ENCODE assay signal across 26 mouse cellular contexts in genomic region chr2:114135777-114136176, GRCm38 (mm10). TPM values are rescaled to one million over a fixed set of nuclear protein-coding genes. Genes with fewer than 3 reads are reported as not detected.
DNase-seq lines count a peak whose midpoint lies in the region; ATAC-seq and TF ChIP-seq lines count a peak whose summit lies in the region.
"Had no signal": no experiment of that assay in that cellular context is flagged by ENCODE, and none has a peak within 500 bp of the region (broad histone marks: within the 10 kb centered on the region; RNA-seq: fewer than 3 reads in every experiment).

No protein-coding gene starts in this region.

- TF ChIP-seq CTCF in hindbrain, postnatal 0 days (IDR thresholded peaks at IDR 0.05; ENCODE audit: low read depth): no peak

- no peaks in the 10 kb centered on the region for H3K9me3 ChIP-seq in embryonic facial prominence, embryonic 14.5 days (ENCODE audit: control insufficient read depth, low read length)
- H3K9me3 ChIP-seq in embryonic facial prominence, embryonic 10.5 days: no peaks in the 10 kb centered on the region
- no peaks in the 10 kb centered on the region for H3K9me3 ChIP-seq in hindbrain, postnatal 0 days (ENCODE audit: low read length)
- no peaks in the 10 kb centered on the region for H3K9me3 ChIP-seq in hindbrain, embryonic 13.5 days
- H3K9me3 ChIP-seq in limb, embryonic 15.5 days: no peaks in the 10 kb centered on the region
- H3K9me3 ChIP-seq in liver, embryonic 12.5 days (replicated peaks): no peaks in the 10 kb centered on the region
- H3K9me3 ChIP-seq in forebrain, embryonic 12.5 days: no peaks in the 10 kb centered on the region
- H3K9me3 ChIP-seq: embryonic facial prominence, embryonic 15.5 days; forebrain, embryonic 15.5 days; heart, embryonic 10.5 days; heart, embryonic 13.5 days; hindbrain, embryonic 15.5 days; intestine, embryonic 15.5 days had no signal

- DNase-seq in embryonic facial prominence, embryonic 14.5 days (ENCODE audit: low spot score): peak; percentile 36
- no peak for DNase-seq in embryonic facial prominence, embryonic 10.5 days (ENCODE audit: low spot score)
- peak; percentile 2 for DNase-seq in hindbrain, postnatal 0 days (ENCODE audit: low spot score)
- DNase-seq in NIH3T3 (ENCODE audit: low read depth): peak; percentile 6
- DNase-seq: adrenal gland, adult 2 months; adrenal gland, postnatal 14 days; cerebellum, adult 11 months; cerebellum, adult 8-10 months; cerebellum, postnatal 10 days; cerebellum, postnatal 36 days; embryo, embryonic 11 days; gastrocnemius, postnatal 10 days; heart, adult 2 months; heart, postnatal 14 days; heart, postnatal 4 days had no signal

- ATAC-seq in embryonic facial prominence, embryonic 14.5 days (ENCODE audit: low read depth): peak; percentile 65; the same call in 1 of the 2 replicates
- ATAC-seq in hindbrain, postnatal 0 days: no peak
- no peak for ATAC-seq in hindbrain, embryonic 13.5 days (ENCODE audit: low FRiP score)
- peak; percentile 69; the same call in 1 of the 2 replicates for ATAC-seq in limb, embryonic 15.5 days (ENCODE audit: insufficient number of reproducible peaks, low FRiP score, low TSS enrichment, low read depth)
- ATAC-seq in liver, embryonic 12.5 days: no peak
- ATAC-seq in forebrain, embryonic 12.5 days (ENCODE audit: low FRiP score): no peak
- ATAC-seq: forebrain, embryonic 15.5 days; intestine, embryonic 15.5 days; Patski had no signal

- no peaks in the 10 kb centered on the region for H3K4me1 ChIP-seq in embryonic facial prominence, embryonic 14.5 days (ENCODE audit: control insufficient read depth, insufficient read depth, low read length)
- no peaks in the 10 kb centered on the region for H3K4me1 ChIP-seq in embryonic facial prominence, embryonic 10.5 days
- no peaks in the 10 kb centered on the region for H3K4me1 ChIP-seq in hindbrain, postnatal 0 days (ENCODE audit: insufficient read depth, low read length)
- H3K4me1 ChIP-seq in hindbrain, embryonic 13.5 days (replicated peaks): no peaks in the 10 kb centered on the region
- no peaks in the 10 kb centered on the region for H3K4me1 ChIP-seq in limb, embryonic 15.5 days
- no peaks in the 10 kb centered on the region; the same call in 1 of the 2 replicates for H3K4me1 ChIP-seq in liver, embryonic 12.5 days
- H3K4me1 ChIP-seq in forebrain, embryonic 12.5 days: no peaks in the 10 kb centered on the region
- H3K4me1 ChIP-seq: embryonic facial prominence, embryonic 15.5 days; forebrain, embryonic 15.5 days; heart, embryonic 10.5 days; hindbrain, embryonic 15.5 days; intestine, embryonic 15.5 days had no signal

- WGBS in embryonic facial prominence, embryonic 14.5 days: 63% methylated on average over 2 of the region's 2 CpGs
- WGBS in embryonic facial prominence, embryonic 10.5 days: 83% methylated on average over 2 of the region's 2 CpGs
- WGBS in hindbrain, postnatal 0 days: 70% methylated on average over 2 of the region's 2 CpGs
- 85% methylated on average over 2 of the region's 2 CpGs for WGBS in hindbrain, embryonic 13.5 days
- 64% methylated on average over 2 of the region's 2 CpGs for WGBS in limb, embryonic 15.5 days
- 84% methylated on average over 2 of the region's 2 CpGs for WGBS in liver, embryonic 12.5 days (ENCODE audit: insufficient replicate concordance)
- 89% methylated on average over 2 of the region's 2 CpGs for WGBS in forebrain, embryonic 12.5 days

- H3K4me3 ChIP-seq in embryonic facial prominence, embryonic 14.5 days (ENCODE audit: low read depth, low read length): no peak overlapping the region
- H3K4me3 ChIP-seq in embryonic facial prominence, embryonic 10.5 days: no peak overlapping the region
- H3K4me3 ChIP-seq in hindbrain, postnatal 0 days (ENCODE audit: low read length): no peak overlapping the region
- no peak overlapping the region for H3K4me3 ChIP-seq in hindbrain, embryonic 13.5 days
- H3K4me3 ChIP-seq in limb, embryonic 15.5 days: no peak overlapping the region
- H3K4me3 ChIP-seq in liver, embryonic 12.5 days: no peak overlapping the region
- H3K4me3 ChIP-seq in forebrain, embryonic 12.5 days (replicated peaks): no peak overlapping the region
- H3K4me3 ChIP-seq: embryonic facial prominence, embryonic 15.5 days; forebrain, embryonic 15.5 days; heart, adult 2 months; heart, embryonic 10.5 days; heart, embryonic 13.5 days; hindbrain, embryonic 15.5 days; intestine, embryonic 15.5 days had no signal

- H3K9ac ChIP-seq in embryonic facial prominence, embryonic 14.5 days (ENCODE audit: low read depth, low read length): no peak overlapping the region
- no peak overlapping the region for H3K9ac ChIP-seq in hindbrain, postnatal 0 days (replicated peaks; ENCODE audit: low read length)
- no peak overlapping the region for H3K9ac ChIP-seq in hindbrain, embryonic 13.5 days
- no peak overlapping the region for H3K9ac ChIP-seq in limb, embryonic 15.5 days
- H3K9ac ChIP-seq in liver, embryonic 12.5 days: no peak overlapping the region
- H3K9ac ChIP-seq in forebrain, embryonic 12.5 days: no peak overlapping the region
- H3K9ac ChIP-seq: embryonic facial prominence, embryonic 15.5 days; forebrain, embryonic 15.5 days; heart, embryonic 13.5 days; hindbrain, embryonic 15.5 days; intestine, embryonic 15.5 days had no signal

- no peak overlapping the region for H3K4me2 ChIP-seq in embryonic facial prominence, embryonic 14.5 days (ENCODE audit: low read depth, low read length)
- no peak overlapping the region for H3K4me2 ChIP-seq in hindbrain, postnatal 0 days (ENCODE audit: low read depth, low read length)
- no peak overlapping the region for H3K4me2 ChIP-seq in hindbrain, embryonic 13.5 days
- no peak overlapping the region for H3K4me2 ChIP-seq in limb, embryonic 15.5 days
- H3K4me2 ChIP-seq in liver, embryonic 12.5 days: no peak overlapping the region
- no peak overlapping the region for H3K4me2 ChIP-seq in forebrain, embryonic 12.5 days
- H3K4me2 ChIP-seq: embryonic facial prominence, embryonic 15.5 days; forebrain, embryonic 15.5 days; heart, embryonic 13.5 days; hindbrain, embryonic 15.5 days; intestine, embryonic 15.5 days had no signal

- H3K36me3 ChIP-seq in embryonic facial prominence, embryonic 14.5 days (ENCODE audit: control insufficient read depth, insufficient read depth, low read length): peaks cover 84% of the 10 kb centered on the region
- H3K36me3 ChIP-seq in embryonic facial prominence, embryonic 10.5 days (replicated peaks): peaks cover 95% of the 10 kb centered on the region
- H3K36me3 ChIP-seq in hindbrain, postnatal 0 days (ENCODE audit: insufficient read depth, low read length): peaks cover 48% of the 10 kb centered on the region
- H3K36me3 ChIP-seq in hindbrain, embryonic 13.5 days: peaks cover 82% of the 10 kb centered on the region
- H3K36me3 ChIP-seq in limb, embryonic 15.5 days: peaks cover 76% of the 10 kb centered on the region
- peaks cover 88% of the 10 kb centered on the region for H3K36me3 ChIP-seq in liver, embryonic 12.5 days
- H3K36me3 ChIP-seq in forebrain, embryonic 12.5 days (replicated peaks): peaks cover 83% of the 10 kb centered on the region

- no peak overlapping the region for H3K27ac ChIP-seq in embryonic facial prominence, embryonic 14.5 days (replicated peaks; ENCODE audit: low read depth, low read length)
- no peak overlapping the region for H3K27ac ChIP-seq in embryonic facial prominence, embryonic 10.5 days (replicated peaks)
- no peak overlapping the region for H3K27ac ChIP-seq in hindbrain, postnatal 0 days
- no peak overlapping the region for H3K27ac ChIP-seq in hindbrain, embryonic 13.5 days
- H3K27ac ChIP-seq in limb, embryonic 15.5 days: no peak overlapping the region
- H3K27ac ChIP-seq in liver, embryonic 12.5 days: no peak overlapping the region
- no peak overlapping the region for H3K27ac ChIP-seq in forebrain, embryonic 12.5 days
- H3K27ac ChIP-seq: embryonic facial prominence, embryonic 15.5 days; forebrain, embryonic 15.5 days; heart, adult 2 months; heart, embryonic 10.5 days; heart, embryonic 13.5 days; hindbrain, embryonic 15.5 days; intestine, embryonic 15.5 days had no signal

- H3K27me3 ChIP-seq in embryonic facial prominence, embryonic 14.5 days (replicated peaks; ENCODE audit: control insufficient read depth, insufficient read depth, low read length): no peaks in the 10 kb centered on the region
- no peaks in the 10 kb centered on the region for H3K27me3 ChIP-seq in embryonic facial prominence, embryonic 10.5 days (replicated peaks; ENCODE audit: low read depth, poor library complexity, severe bottlenecking)
- H3K27me3 ChIP-seq in hindbrain, postnatal 0 days (ENCODE audit: insufficient read depth, low read length): no peaks in the 10 kb centered on the region
- H3K27me3 ChIP-seq in hindbrain, embryonic 13.5 days: no peaks in the 10 kb centered on the region
- H3K27me3 ChIP-seq in limb, embryonic 15.5 days: no peaks in the 10 kb centered on the region
- no peaks in the 10 kb centered on the region for H3K27me3 ChIP-seq in liver, embryonic 12.5 days (replicated peaks)
- no peaks in the 10 kb centered on the region for H3K27me3 ChIP-seq in forebrain, embryonic 12.5 days
- H3K27me3 ChIP-seq: embryonic facial prominence, embryonic 15.5 days; forebrain, embryonic 15.5 days; heart, embryonic 13.5 days; hindbrain, embryonic 15.5 days; intestine, embryonic 15.5 days; Patski had no signal

RNA-seq across cellular contexts. Expression of gene Aqr, which starts 51.0 kb away (rescaled TPM):
- polyA plus RNA-seq in embryonic facial prominence, embryonic 14.5 days (2014; fragmentation: Nextera tagmentation; extraction: Ambion mirVana): 44.9 and 48.3 TPM in 2 replicates
- 48.7 and 54.5 TPM in 2 replicates for polyA plus RNA-seq in embryonic facial prominence, embryonic 10.5 days (2016; fragmentation: Nextera tagmentation; extraction: Ambion mirVana)
- total RNA-seq in hindbrain, postnatal 0 days (2014; rRNA removed): 24.7 and 26.3 TPM in 2 replicates
- polyA plus RNA-seq in hindbrain, postnatal 0 days (2015; fragmentation: Nextera tagmentation; extraction: Ambion mirVana): 24.3 and 27.3 TPM in 2 replicates
- polyA plus RNA-seq in hindbrain, embryonic 13.5 days (2015; fragmentation: Nextera tagmentation; extraction: Ambion mirVana): 41.1 and 42.4 TPM in 2 replicates
- polyA plus RNA-seq in limb, embryonic 15.5 days (2015; fragmentation: Nextera tagmentation; extraction: Ambion mirVana): 37.4 and 40.3 TPM in 2 replicates
- polyA plus RNA-seq in liver, embryonic 12.5 days (2016; fragmentation: Nextera tagmentation; extraction: Ambion mirVana): 36.2 and 37.4 TPM in 2 replicates
- 58.9 and 71.2 TPM in 2 replicates for polyA plus RNA-seq in forebrain, embryonic 12.5 days (2016; fragmentation: Nextera tagmentation; extraction: Ambion mirVana)

Comparison
In these comparisons a context has a peak if more than half of its experiments do, and no peak if none do; other contexts are left out.
1. ATAC-seq: peak in embryonic facial prominence, embryonic 14.5 days (single experiment) and limb, embryonic 15.5 days (single experiment); none in hindbrain, postnatal 0 days (single experiment), hindbrain, embryonic 13.5 days (single experiment), liver, embryonic 12.5 days (single experiment) and forebrain, embryonic 12.5 days (single experiment).